Mouse (Mus musculus) hindbrain, embryonic 13.5 days (tissue): ENCODE data around the gene Selenoi. TPM values are rescaled to one million over a fixed set of nuclear protein-coding genes. Genes with fewer than 3 reads are reported as not detected.

Experiments used
- ATAC-seq: fragments of 200-750 bp; cut with Nextera tagmentation; 2 replicates; pipeline ENCODE4 v1.8.0; 2017; ENCODE audit warnings: moderate TSS enrichment; ENCODE audit not compliant: low FRiP score
- H3K27ac ChIP-seq: fragments of 300-500 bp; sonication (generic); 2 replicates; pipeline ENCODE4 v1.5.1; 2015; ENCODE audit warnings: inconsistent platforms, mild to moderate bottlenecking, moderate library complexity
- H3K27me3 ChIP-seq: fragments of 300-500 bp; sonication (generic); 2 replicates; pipeline ENCODE4 v1.6.1; 2015; ENCODE audit warnings: mild to moderate bottlenecking, inconsistent platforms
- H3K36me3 ChIP-seq: fragments of 300-500 bp; sonication (generic); 2 replicates; pipeline ENCODE4 v1.6.1; 2015; ENCODE audit warnings: mild to moderate bottlenecking, inconsistent platforms
- H3K4me1 ChIP-seq: fragments of 300-500 bp; sonication (generic); replicated peaks from 2 replicates; pipeline ENCODE4 v1.6.1; 2015; ENCODE audit warnings: inconsistent platforms
- H3K4me2 ChIP-seq: fragments of 300-500 bp; sonication (generic); 2 replicates; pipeline ENCODE4 v1.6.1; 2015; ENCODE audit warnings: inconsistent platforms, mild to moderate bottlenecking, moderate library complexity
- H3K4me3 ChIP-seq: fragments of 300-500 bp; sonication (generic); 2 replicates; pipeline ENCODE4 v1.5.1; 2015; ENCODE audit warnings: mild to moderate bottlenecking, inconsistent platforms
- H3K9ac ChIP-seq: fragments of 300-500 bp; sonication (generic); 2 replicates; pipeline ENCODE4 v1.6.1; 2015; ENCODE audit warnings: mild to moderate bottlenecking, inconsistent platforms
- H3K9me3 ChIP-seq: fragments of 300-500 bp; sonication (generic); 2 replicates; pipeline ENCODE4 v1.6.1; 2016; ENCODE audit warnings: inconsistent platforms
- WGBS: fragments of 180-500 bp; shearing (Covaris S2); methylation state at CpG from one replicate; pipeline ENCODE4 v1.1.7; 2015; 5-methylcytosine and 5-hydroxymethylcytosine counted together
- polyA plus RNA-seq: library from polyadenylated mRNA; unstranded; fragments of >200 nt; fragmentation: Nextera tagmentation; extraction: Ambion mirVana; gene quantifications from 2 replicates; pipeline ENCODE4 v1.2.1, GENCODE M21; 2015

Selenoi gene
- polyA plus RNA-seq, 1 experiment from 2014 or later, result 24.9 TPM

DNA sequence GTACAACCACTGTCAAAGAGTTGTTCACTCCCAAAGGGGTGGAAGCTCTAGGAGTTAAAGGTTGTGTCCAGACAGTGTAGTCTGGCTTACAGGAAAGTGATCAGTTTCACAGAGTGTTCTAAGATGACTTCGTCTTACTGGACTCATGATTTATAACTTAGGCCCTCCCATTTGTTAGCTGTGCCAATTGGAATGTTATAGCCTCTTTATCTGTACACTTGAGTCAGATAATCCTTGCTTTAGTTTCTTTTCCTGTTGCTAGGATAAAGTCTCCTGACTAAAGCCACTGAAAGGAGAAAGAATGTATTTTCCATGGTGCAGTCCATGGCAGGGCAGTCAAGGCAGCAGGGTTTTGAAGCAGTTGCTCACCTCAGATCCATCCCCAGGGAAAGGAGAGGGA, 10.0 kb downstream of the Selenoi start:
- no peaks in the 10 kb centered on the region for H3K36me3 ChIP-seq
- WGBS, result 54% methylated on average over 1 of the region's 1 CpGs

DNA sequence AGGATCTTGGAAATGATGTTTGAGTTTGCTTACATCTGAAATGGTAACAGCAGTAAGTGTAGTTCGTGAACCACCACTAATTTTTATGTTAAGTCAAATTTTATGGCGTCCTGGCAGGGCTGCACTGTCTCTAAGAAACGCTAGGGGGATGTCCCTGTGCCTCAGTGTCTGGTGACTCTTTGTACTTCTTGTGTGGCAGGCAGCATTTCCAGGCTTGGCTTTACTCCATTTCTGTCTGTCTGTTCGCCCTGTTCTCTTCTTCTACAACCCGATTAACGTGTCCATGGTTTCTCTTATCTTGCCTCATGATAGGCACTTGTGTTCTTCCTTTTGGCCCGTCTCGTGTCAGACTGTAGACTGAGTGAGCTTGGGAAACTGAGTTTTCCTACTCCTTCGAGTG, 11.4 kb downstream of the Selenoi start:
- Histone ChIP-seq H3K4me2 (no peak overlapping the region), H3K27me3 (no peaks in the 10 kb centered on the region), H3K4me3 (no peak overlapping the region), H3K9ac (no peak overlapping the region), H3K4me1 (peaks cover 28% of the 10 kb centered on the region), H3K9me3 (no peaks in the 10 kb centered on the region), H3K27ac (peak overlapping the region; percentile 31; the same call in 1 of the 2 replicates), H3K36me3 (peaks cover under 1% of the 10 kb centered on the region; the same call in 1 of the 2 replicates)
- WGBS, result 74% methylated on average over 9 of the region's 9 CpGs
- ATAC-seq, result no peak; the same call in 1 of the 2 replicates

More for the DNA sequence above, 10.0 kb downstream of the Selenoi start:
- Histone ChIP-seq H3K4me2 (no peak overlapping the region), H3K9ac (no peak overlapping the region), H3K4me1 (peaks cover 28% of the 10 kb centered on the region), H3K27me3 (no peaks in the 10 kb centered on the region), H3K4me3 (no peak overlapping the region), H3K9me3 (no peaks in the 10 kb centered on the region), H3K27ac (no peak overlapping the region)
- ATAC-seq, result no peak

DNA sequence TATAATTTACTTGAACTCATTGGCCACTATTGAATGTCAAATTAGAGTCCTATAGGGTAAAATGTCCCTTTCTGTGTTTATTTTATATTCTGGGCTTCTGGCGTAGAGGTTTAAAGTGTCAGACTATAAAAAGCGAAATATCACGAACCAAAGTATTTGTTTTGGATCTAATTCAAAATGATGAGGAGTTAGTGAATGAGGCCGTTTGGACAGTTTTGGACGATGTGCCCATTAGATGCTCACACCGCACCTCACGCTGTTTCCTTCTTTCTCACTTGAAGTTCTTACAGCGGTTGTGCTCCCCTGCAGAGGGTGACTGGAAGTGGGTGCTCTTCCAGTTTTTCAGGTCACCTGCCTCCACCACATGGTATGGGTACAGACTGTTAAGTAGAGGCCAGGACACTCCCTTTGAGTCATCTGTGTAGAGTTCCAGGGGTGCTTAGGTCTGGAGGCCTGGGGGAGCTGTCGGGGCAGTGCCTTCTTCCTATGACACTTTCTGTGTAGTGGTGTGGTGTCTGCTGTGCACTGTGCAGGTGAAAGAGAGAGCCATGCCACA, 13.6 kb downstream of the Selenoi start:
- peaks cover 28% of the 10 kb centered on the region for H3K4me1 ChIP-seq
- H3K9ac ChIP-seq, result no peak overlapping the region
- H3K36me3 ChIP-seq, result peaks cover 13% of the 10 kb centered on the region
- no peak overlapping the region for H3K27ac ChIP-seq
- H3K27me3 ChIP-seq, result no peaks in the 10 kb centered on the region
- 93% methylated on average over 9 of the region's 9 CpGs for WGBS
- ATAC-seq, result no peak
- no peak overlapping the region for H3K4me3 ChIP-seq
- H3K9me3 ChIP-seq, result no peaks in the 10 kb centered on the region
- H3K4me2 ChIP-seq, result no peak overlapping the region

- no peak overlapping the region for H3K27ac ChIP-seq
- H3K4me2 ChIP-seq, result no peak overlapping the region
- H3K9me3 ChIP-seq, result no peaks in the 10 kb centered on the region
- no peak for ATAC-seq
- WGBS, result 100% methylated on average over 1 of the region's 1 CpGs
- H3K4me1 ChIP-seq, result peaks cover 19% of the 10 kb centered on the region
- no peak overlapping the region for H3K4me3 ChIP-seq
- no peak overlapping the region for H3K9ac ChIP-seq
- H3K36me3 ChIP-seq, result peaks cover 21% of the 10 kb centered on the region
- H3K27me3 ChIP-seq, result no peaks in the 10 kb centered on the region
These were observed 15.3 kb downstream of the Selenoi start for GRCm38 (mm10) chr5:30247666-30248065.

DNA sequence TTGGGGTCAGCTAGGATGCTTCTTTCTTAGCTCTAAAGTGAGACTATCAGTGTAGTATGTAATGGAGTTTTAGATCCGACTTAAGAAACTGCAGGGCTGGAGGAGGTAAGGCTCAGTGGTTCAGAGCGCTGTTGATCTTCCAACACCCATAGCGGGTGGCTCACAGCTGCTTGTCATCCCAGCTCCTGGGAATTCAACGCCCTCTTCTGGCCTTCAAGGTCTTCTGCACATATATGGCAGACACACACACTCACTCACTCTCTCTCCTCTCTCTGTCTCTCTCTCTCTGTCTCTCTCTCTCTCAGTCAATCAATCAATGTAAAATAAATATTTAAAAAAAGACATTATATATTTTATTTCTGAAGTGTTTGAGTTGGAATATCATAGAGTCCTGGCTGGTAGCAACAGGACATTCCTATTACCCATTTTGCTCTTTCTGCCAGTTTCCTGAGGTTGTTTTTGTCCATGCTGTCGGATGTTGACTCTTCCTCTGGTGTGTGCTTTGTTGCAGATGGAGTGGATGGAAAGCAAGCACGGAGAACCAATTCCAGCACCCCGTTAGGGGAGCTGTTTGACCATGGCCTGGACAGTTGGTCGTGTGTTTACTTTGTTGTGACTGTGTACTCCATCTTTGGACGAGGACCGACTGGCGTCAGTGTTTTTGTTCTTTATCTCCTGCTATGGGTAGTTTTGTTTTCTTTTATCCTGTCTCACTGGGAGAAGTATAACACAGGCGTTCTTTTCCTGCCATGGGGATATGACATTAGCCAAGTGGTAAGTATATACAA, 23.4 kb downstream of the Selenoi start:
- Histone ChIP-seq H3K9ac (no peak overlapping the region), H3K4me3 (no peak overlapping the region), H3K27me3 (no peaks in the 10 kb centered on the region), H3K27ac (no peak overlapping the region), H3K9me3 (no peaks in the 10 kb centered on the region), H3K4me2 (no peak overlapping the region), H3K36me3 (peaks cover 70% of the 10 kb centered on the region), H3K4me1 (no peaks in the 10 kb centered on the region)
- no peak for ATAC-seq
- 89% methylated on average over 12 of the region's 12 CpGs for WGBS

DNA sequence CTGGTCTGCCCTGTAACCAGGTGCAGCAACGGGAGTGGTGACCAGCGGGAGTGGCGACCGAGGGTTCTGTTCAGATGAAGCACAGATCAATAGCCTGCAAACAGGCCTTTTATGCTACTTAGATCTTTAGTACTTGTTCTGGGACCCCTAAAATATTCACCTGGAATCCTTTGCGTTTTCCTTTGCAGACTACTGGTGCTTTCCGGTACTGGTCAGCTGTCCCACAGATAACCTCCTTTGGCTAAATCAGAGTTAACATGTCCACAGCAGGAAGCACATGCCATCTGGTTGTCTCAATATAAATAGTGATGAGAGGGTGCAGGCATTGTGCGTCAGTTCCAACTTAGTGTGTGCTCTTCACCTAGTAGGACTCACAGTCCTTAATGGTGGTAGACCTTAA, 26.4 kb downstream of the Selenoi start:
- ATAC-seq, result no peak
- Histone ChIP-seq H3K4me1 (no peaks in the 10 kb centered on the region), H3K27ac (no peak overlapping the region), H3K9ac (no peak overlapping the region), H3K36me3 (peaks cover 64% of the 10 kb centered on the region), H3K9me3 (no peaks in the 10 kb centered on the region), H3K27me3 (no peaks in the 10 kb centered on the region), H3K4me3 (no peak overlapping the region), H3K4me2 (no peak overlapping the region)
- WGBS, result 94% methylated on average over 7 of the region's 7 CpGs

DNA sequence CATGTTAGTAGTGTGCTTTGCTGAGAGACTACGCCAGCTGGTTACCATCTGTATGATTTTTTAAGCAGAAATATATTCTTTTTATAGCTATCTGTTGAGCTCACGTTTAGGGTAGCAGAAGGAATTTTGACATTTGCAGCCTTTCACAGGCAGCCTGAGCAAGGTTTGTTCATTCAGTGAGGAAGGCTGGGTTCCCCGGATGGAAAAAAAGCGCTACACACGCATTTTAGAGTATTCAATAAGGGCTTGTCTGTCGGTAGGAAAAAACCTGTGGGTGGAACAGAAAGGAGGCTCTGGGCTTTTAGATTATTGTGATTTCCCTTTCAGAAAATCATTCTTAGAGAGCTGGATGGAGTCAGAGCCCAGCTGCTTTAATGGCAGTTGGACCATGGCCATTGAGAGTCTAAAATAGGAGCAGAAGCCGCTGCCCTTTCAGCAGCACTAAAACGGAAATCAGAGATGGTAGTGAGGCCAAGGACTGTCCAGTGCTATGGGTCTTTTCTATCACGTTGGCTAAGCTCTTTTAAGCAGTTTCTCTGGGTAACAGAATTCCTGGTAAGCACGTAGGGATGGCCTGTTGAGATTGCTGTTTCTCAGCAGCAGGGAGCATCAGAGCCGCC, 38.3 kb downstream of the Selenoi start:
- WGBS, result 75% methylated on average over 11 of the region's 11 CpGs
- Histone ChIP-seq H3K4me3 (no peak overlapping the region), H3K4me2 (no peak overlapping the region), H3K9ac (no peak overlapping the region), H3K4me1 (peaks cover 8% of the 10 kb centered on the region), H3K27ac (peak overlapping the region; percentile 35; the same call in 1 of the 2 replicates), H3K36me3 (peaks cover 26% of the 10 kb centered on the region), H3K9me3 (no peaks in the 10 kb centered on the region), H3K27me3 (no peaks in the 10 kb centered on the region)
- ATAC-seq, result no peak

DNA sequence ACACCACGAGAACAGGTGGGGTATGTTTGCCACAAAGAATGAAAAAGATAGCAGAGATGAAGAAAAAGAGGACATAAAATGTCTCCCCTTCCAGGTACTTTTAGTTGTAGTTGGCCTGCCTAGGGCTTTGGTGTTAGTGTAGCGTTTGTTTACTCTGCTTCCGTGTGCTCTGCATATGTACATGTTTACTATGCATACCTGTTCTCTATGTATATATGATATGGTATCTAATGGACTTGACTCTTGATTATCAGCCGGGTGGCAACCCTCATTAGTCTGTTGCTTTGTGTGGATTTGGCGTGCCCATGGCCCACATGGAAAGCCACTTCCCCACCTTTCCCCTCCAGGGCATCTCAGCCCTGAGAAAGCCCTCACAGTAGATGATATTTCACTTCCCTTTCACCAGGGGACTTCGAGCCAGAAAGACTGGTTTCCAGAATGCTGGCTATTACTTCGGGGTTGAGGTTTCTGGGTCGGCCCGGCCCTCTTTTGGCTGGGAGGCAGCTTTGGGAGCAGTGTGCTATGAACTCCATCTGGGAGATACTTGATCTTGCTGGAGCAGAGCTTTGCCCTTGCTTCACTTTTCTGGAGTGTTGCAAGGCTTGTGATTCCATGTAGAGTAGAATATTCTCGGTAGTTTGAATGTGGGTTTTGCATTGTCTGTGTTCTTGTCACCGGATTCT, 39.4 kb downstream of the Selenoi start:
- H3K4me1 ChIP-seq, result peaks cover 8% of the 10 kb centered on the region
- H3K27me3 ChIP-seq, result no peaks in the 10 kb centered on the region
- H3K4me2 ChIP-seq, result no peak overlapping the region
- H3K27ac ChIP-seq, result no peak overlapping the region
- H3K9me3 ChIP-seq, result no peaks in the 10 kb centered on the region
- H3K4me3 ChIP-seq, result no peak overlapping the region
- peaks cover 16% of the 10 kb centered on the region for H3K36me3 ChIP-seq
- no peak overlapping the region for H3K9ac ChIP-seq
- no peak for ATAC-seq
- 94% methylated on average over 11 of the region's 11 CpGs for WGBS

DNA sequence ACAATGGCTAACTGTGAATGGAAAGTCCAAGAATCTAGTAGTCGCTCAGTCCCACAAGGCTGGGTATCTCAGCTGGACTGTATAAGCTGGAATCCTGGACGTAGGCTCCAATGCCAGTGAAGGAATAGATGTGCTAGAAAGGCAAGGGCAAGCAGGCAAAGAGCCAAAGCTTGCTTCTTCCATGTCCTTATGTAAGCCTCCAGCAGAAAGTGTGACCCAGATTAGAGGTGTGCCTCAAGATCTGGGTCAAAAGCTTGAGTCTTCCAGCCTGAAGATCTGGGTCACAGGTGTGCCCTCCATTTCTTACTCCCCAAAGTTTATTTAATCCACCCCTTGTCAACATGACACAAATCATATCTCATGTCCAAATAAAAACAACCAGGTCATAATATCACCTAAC, 44.0 kb downstream of the Selenoi start:
- Histone ChIP-seq H3K36me3 (no peaks in the 10 kb centered on the region), H3K4me2 (no peak overlapping the region), H3K4me1 (peaks cover 4% of the 10 kb centered on the region; the same call in 1 of the 2 replicates), H3K4me3 (no peak overlapping the region), H3K9ac (no peak overlapping the region), H3K27ac (no peak overlapping the region), H3K9me3 (no peaks in the 10 kb centered on the region), H3K27me3 (no peaks in the 10 kb centered on the region)
- no peak for ATAC-seq
- WGBS, result 88% methylated on average over 2 of the region's 2 CpGs

DNA sequence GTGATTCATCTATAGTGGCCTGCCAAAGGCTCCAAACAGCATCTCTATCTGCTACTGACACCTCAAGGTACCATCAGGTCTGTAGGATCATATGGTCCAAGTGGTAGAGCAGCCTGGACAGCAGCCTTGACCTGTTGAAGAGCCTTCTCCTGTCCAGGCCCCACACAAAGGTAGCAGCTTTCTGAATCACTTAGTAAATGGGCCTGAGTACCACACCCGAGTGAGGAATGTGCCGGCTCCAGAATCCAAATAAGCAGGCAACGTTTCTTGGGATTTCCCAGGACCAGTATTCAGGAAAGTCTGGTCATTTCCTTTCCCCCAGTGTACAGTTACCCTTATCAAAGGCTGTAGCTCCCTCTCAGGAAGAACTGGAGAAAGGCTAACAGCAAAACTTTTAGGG, 46.6 kb downstream of the Selenoi start:
- WGBS, result 79% methylated on average over 3 of the region's 3 CpGs

DNA sequence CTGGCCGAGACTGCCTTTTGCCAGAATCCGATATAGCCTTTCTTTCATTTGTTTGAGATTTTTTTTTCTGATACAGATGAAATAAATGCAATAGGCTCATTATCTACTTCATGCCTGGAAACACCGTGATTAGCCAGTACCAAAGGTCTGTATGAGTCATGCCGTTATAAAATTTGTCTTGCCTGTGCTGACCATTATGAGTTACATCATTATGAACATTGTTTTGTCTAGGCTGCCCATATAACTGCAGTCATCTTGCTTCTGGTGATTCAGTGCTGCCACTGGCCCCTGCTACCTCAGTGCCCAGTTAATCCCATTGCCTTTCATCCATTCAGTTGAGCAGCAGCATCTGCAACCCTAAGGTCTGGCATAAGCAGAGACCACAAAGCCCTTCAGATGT, 47.1 kb downstream of the Selenoi start:
- Histone ChIP-seq H3K4me2 (no peak overlapping the region), H3K27me3 (no peaks in the 10 kb centered on the region), H3K4me1 (peaks cover 4% of the 10 kb centered on the region; the same call in 1 of the 2 replicates), H3K27ac (no peak overlapping the region), H3K9me3 (no peaks in the 10 kb centered on the region), H3K9ac (no peak overlapping the region), H3K4me3 (no peak overlapping the region), H3K36me3 (no peaks in the 10 kb centered on the region)
- ATAC-seq, result no peak
- WGBS, result 92% methylated on average over 4 of the region's 4 CpGs

More for the DNA sequence above, 46.6 kb downstream of the Selenoi start:
- Histone ChIP-seq H3K27ac (no peak overlapping the region), H3K36me3 (no peaks in the 10 kb centered on the region), H3K4me1 (peaks cover 4% of the 10 kb centered on the region; the same call in 1 of the 2 replicates), H3K27me3 (no peaks in the 10 kb centered on the region), H3K4me2 (no peak overlapping the region), H3K9ac (no peak overlapping the region), H3K4me3 (no peak overlapping the region), H3K9me3 (no peaks in the 10 kb centered on the region)
- no peak for ATAC-seq

GRCm38 (mm10) chr5:30280864-30281263, 48.5 kb downstream of the Selenoi start:
- Histone ChIP-seq H3K9ac (peak overlapping the region; percentile 72), H3K36me3 (no peaks in the 10 kb centered on the region), H3K4me1 (peaks cover 4% of the 10 kb centered on the region; the same call in 1 of the 2 replicates), H3K27ac (no peak overlapping the region), H3K9me3 (peaks cover 11% of the 10 kb centered on the region; the same call in 1 of the 2 replicates), H3K4me3 (peak overlapping the region; percentile 53), H3K27me3 (no peaks in the 10 kb centered on the region), H3K4me2 (peak overlapping the region; percentile 65)
- 43% methylated on average over 9 of the region's 9 CpGs for WGBS
- ATAC-seq, result no peak
